Mouse (Mus musculus): Measurements from ENCODE around the gene Gnb1. TPM values are rescaled to one million over a fixed set of nuclear protein-coding genes. Genes with fewer than 3 reads are reported as not detected.

Gene Gnb1
- total and polyA plus RNA-seq, 3 experiments = 78.1 to 489 TPM; not detected in 1

GRCm38 (mm10) chr4:155568170-155568569 is 77.0 kb downstream of the Gnb1 start (continued):
- TF ChIP-seq NRF1 (IDR thresholded peaks at IDR 0.05; ENCODE audit: insufficient read depth, low read depth, low read length, poor library complexity, severe bottlenecking) (no peak), RAD21 (IDR thresholded peaks at IDR 0.05; ENCODE audit: low read depth, low read length) (peak; percentile 72), CHD1 (IDR thresholded peaks at IDR 0.05; ENCODE audit: low read depth, low read length) (no peak), MXI1 (IDR thresholded peaks at IDR 0.05; ENCODE audit: low read depth, low read length) (no peak), CTCF (IDR thresholded peaks at IDR 0.05 in 2 of 3, conservative IDR thresholded peaks at IDR 0.05 in 1 of 3; ENCODE audit: control insufficient read depth in 1 of 3, insufficient read depth in 1 of 3, low read depth in 2 of 3, low read length in 3 of 3, poor library complexity in 1 of 3, severe bottlenecking in 1 of 3) (peak; percentile 27 to 77 (median 71); a peak in 5 of 6 replicates), MAX (IDR thresholded peaks at IDR 0.05; ENCODE audit: low read length) (0 out of 2 replicates have a peak, but pooled peaks have one; percentile 30), TBP (IDR thresholded peaks at IDR 0.05; ENCODE audit: low read depth, low read length) (0 out of 2 replicates have a peak, but pooled peaks have one; percentile 18), POLR2AphosphoS2 (IDR thresholded peaks at IDR 0.05; ENCODE audit: low read length) (no peak), SMC3 (IDR thresholded peaks at IDR 0.05; ENCODE audit: low read depth, low read length) (peak; percentile 77), UBTF (IDR thresholded peaks at IDR 0.05; ENCODE audit: borderline replicate concordance, insufficient read depth, low read depth, low read length) (no peak), E2F4 (IDR thresholded peaks at IDR 0.05; ENCODE audit: borderline replicate concordance, low read depth, low read length) (no peak), JUND (IDR thresholded peaks at IDR 0.05; ENCODE audit: low read depth, low read length) (peak; percentile 79), GABPA (IDR thresholded peaks at IDR 0.05; ENCODE audit: low read depth, low read length) (no peak), NELFE (IDR thresholded peaks at IDR 0.05; ENCODE audit: low read depth, low read length) (no peak), ETS1 (IDR thresholded peaks at IDR 0.05; ENCODE audit: low read depth, low read length) (0 out of 2 replicates have a peak, but pooled peaks have one; percentile 14), ZC3H11A (IDR thresholded peaks at IDR 0.05; ENCODE audit: low read depth, low read length) (peak; percentile 68), ZKSCAN1 (IDR thresholded peaks at IDR 0.05; ENCODE audit: low read depth, low read length) (no peak), CHD2 (IDR thresholded peaks at IDR 0.05; ENCODE audit: low read length) (no peak), ZMIZ1 (IDR thresholded peaks at IDR 0.05; ENCODE audit: low read depth, low read length) (no peak)

GRCm38 (mm10) chr4:155568632-155569370 is 77.6 kb downstream of the Gnb1 start:
- H3K4me1 ChIP-seq (ENCODE audit: control insufficient read depth in 1 of 2, insufficient read depth in 2 of 2, low read length in 2 of 2) = peaks cover 10 to 42% of the 10 kb centered on the region in 2 experiments

More at GRCm38 (mm10) chr4:155568632-155569370, 77.6 kb downstream of the Gnb1 start:
- no peak overlapping the region for H3K4me3 ChIP-seq (ENCODE audit: control insufficient read depth in 1 of 2, insufficient read depth in 1 of 2, low read depth in 2 of 2, low read length in 2 of 2)
- peaks cover 81% of the 10 kb centered on the region for H3K79me2 ChIP-seq (ENCODE audit: control insufficient read depth, insufficient read depth, low read length, poor library complexity)
- TF ChIP-seq UBTF (IDR thresholded peaks at IDR 0.05; ENCODE audit: borderline replicate concordance, insufficient read depth, low read depth, low read length) = no peak
- no peak for TF ChIP-seq MYC (IDR thresholded peaks at IDR 0.05; ENCODE audit: low read depth, low read length)
- TF ChIP-seq USF2 (IDR thresholded peaks at IDR 0.05; ENCODE audit: borderline replicate concordance in 1 of 2, insufficient read depth in 1 of 2, low read depth in 1 of 2, low read length in 2 of 2) = no peak
- TF ChIP-seq KAT2A (conservative IDR thresholded peaks at IDR 0.05; ENCODE audit: low read depth, low read length) = no peak
- no peak for TF ChIP-seq TAL1 (IDR thresholded peaks at IDR 0.05; ENCODE audit: low read length)
- TF ChIP-seq RAD21 (IDR thresholded peaks at IDR 0.05; ENCODE audit: low read depth, low read length) = no peak
- TF ChIP-seq ZMIZ1 (IDR thresholded peaks at IDR 0.05; ENCODE audit: low read depth, low read length) = no peak
- TF ChIP-seq HCFC1 (IDR thresholded peaks at IDR 0.05; ENCODE audit: low read depth, low read length) = 0 out of 2 replicates have a peak, but pooled peaks have one; percentile 1
- TF ChIP-seq SIN3A (IDR thresholded peaks at IDR 0.05; ENCODE audit: low read length) = no peak
- no peaks in the 10 kb centered on the region for H3K9me3 ChIP-seq (replicated peaks; ENCODE audit: insufficient read depth, low read length)
- H3K27me3 ChIP-seq (ENCODE audit: control insufficient read depth in 1 of 2, insufficient read depth in 2 of 2, low read length in 2 of 2) = no peaks in the 10 kb centered on the region
- no peak overlapping the region for H3K9ac ChIP-seq (ENCODE audit: control insufficient read depth, low read depth, low read length, poor library complexity, severe bottlenecking)
- no peak overlapping the region for H3K27ac ChIP-seq (ENCODE audit: control insufficient read depth, low read depth, low read length)
- DNase-seq (ENCODE audit: low read depth, low spot score) = no peak
- H3K36me3 ChIP-seq (ENCODE audit: control insufficient read depth in 1 of 2, insufficient read depth in 2 of 2, low read length in 2 of 2) = peaks cover 2 to 42% of the 10 kb centered on the region in 2 experiments; a peak in 3 of 4 replicates

Measured in MEL (cell line).